In genomic region chr6:4003445-4003844, GRCm38 (mm10) we compare ENCODE assay signal across 9 mouse cellular contexts. TPM values are rescaled to one million over a fixed set of nuclear protein-coding genes. Genes with fewer than 3 reads are reported as not detected.
DNase-seq lines count a peak whose midpoint lies in the region; ATAC-seq and TF ChIP-seq lines count a peak whose summit lies in the region.
"Had no signal": no experiment of that assay in that cellular context is flagged by ENCODE, and none has a peak within 500 bp of the region (broad histone marks: within the 10 kb centered on the region; RNA-seq: fewer than 3 reads in every experiment).

No protein-coding gene starts in this region.

- no peak overlapping the region for H3K9ac ChIP-seq in hindbrain, embryonic 16.5 days (ENCODE audit: low read depth, low read length)

- TF ChIP-seq POLR2A in kidney, adult 2 months (IDR thresholded peaks at IDR 0.05; ENCODE audit: low read depth, low read length), result no peak

- H3K9me3 ChIP-seq in hindbrain, embryonic 16.5 days (ENCODE audit: control insufficient read depth, low read length), result no peaks in the 10 kb centered on the region
- no peaks in the 10 kb centered on the region for H3K9me3 ChIP-seq in megakaryocyte, embryonic 14.5 days

- H3K27ac ChIP-seq in kidney, adult 2 months (ENCODE audit: insufficient read depth, low read depth, low read length), result peak overlapping the region; percentile 99
- H3K27ac ChIP-seq in hindbrain, embryonic 16.5 days (ENCODE audit: low read depth, low read length), result no peak overlapping the region

- peak overlapping the region; percentile 93; the same call in 1 of the 2 replicates for H3K4me3 ChIP-seq in kidney, adult 2 months (ENCODE audit: insufficient read depth, low read depth, low read length)
- H3K4me3 ChIP-seq in hindbrain, embryonic 16.5 days (ENCODE audit: low read length), result no peak overlapping the region
- H3K4me3 ChIP-seq in megakaryocyte, embryonic 14.5 days (replicated peaks), result peak overlapping the region; percentile 94

- H3K27me3 ChIP-seq in kidney, adult 2 months (replicated peaks; ENCODE audit: control insufficient read depth, insufficient read depth, low read length), result no peaks in the 10 kb centered on the region
- no peaks in the 10 kb centered on the region; the same call in 1 of the 2 replicates for H3K27me3 ChIP-seq in hindbrain, embryonic 16.5 days (replicated peaks; ENCODE audit: control insufficient read depth, insufficient read depth, low read length)
- H3K27me3 ChIP-seq in megakaryocyte, embryonic 14.5 days (replicated peaks), result no peaks in the 10 kb centered on the region

- H3K4me1 ChIP-seq in kidney, adult 2 months (ENCODE audit: control insufficient read depth, insufficient read depth, low read length), result peaks cover 2% of the 10 kb centered on the region; the same call in 1 of the 2 replicates
- no peaks in the 10 kb centered on the region for H3K4me1 ChIP-seq in hindbrain, embryonic 16.5 days (ENCODE audit: control insufficient read depth, insufficient read depth, low read depth, low read length)
- peaks cover 47% of the 10 kb centered on the region for H3K4me1 ChIP-seq in megakaryocyte, embryonic 14.5 days

- ATAC-seq in hindbrain, embryonic 16.5 days, result no peak

- WGBS in kidney, adult 2 months, result 35% methylated on average over 4 of the region's 4 CpGs
- 53% methylated on average over 4 of the region's 4 CpGs for WGBS in hindbrain, embryonic 16.5 days

- peak overlapping the region; percentile 55; the same call in 1 of the 2 replicates for H3K4me2 ChIP-seq in hindbrain, embryonic 16.5 days (ENCODE audit: low read length)

- no peaks in the 10 kb centered on the region for H3K36me3 ChIP-seq in kidney, adult 2 months (ENCODE audit: control insufficient read depth, insufficient read depth, low read length)
- no peaks in the 10 kb centered on the region for H3K36me3 ChIP-seq in hindbrain, embryonic 16.5 days (ENCODE audit: control insufficient read depth, insufficient read depth, low read length)
- peaks cover 22% of the 10 kb centered on the region for H3K36me3 ChIP-seq in megakaryocyte, embryonic 14.5 days (replicated peaks; ENCODE audit: low read length)

- TF ChIP-seq CTCF in kidney, adult 2 months (conservative IDR thresholded peaks at IDR 0.05; ENCODE audit: insufficient read depth, insufficient read length, low read depth, low read length), result no peak

- DNase-seq in kidney, adult 2 months, result no peak
- no peak for DNase-seq in kidney, postnatal 10 days
- DNase-seq in embryo, embryonic 9.5 days (ENCODE audit: extremely low spot score), result peak; percentile 6
- no peak for DNase-seq in cerebellum, postnatal 4 days (ENCODE audit: low spot score in 2 of 2)
- DNase-seq in left cerebral cortex, adult 8-10 months (ENCODE audit: low spot score in 2 of 2), result no peak
- DNase-seq in adrenal gland, postnatal 4 days (ENCODE audit: low spot score in 2 of 2), result no peak

RNA-seq across cellular contexts. Expression of gene Gng11, which starts 0.3 kb away (rescaled TPM):
- 7.2 and 10.5 TPM in 2 replicates for polyA plus RNA-seq in kidney, adult 2 months (2012; rRNA removed)
- polyA plus RNA-seq in hindbrain, embryonic 16.5 days (2015; fragmentation: Nextera tagmentation; extraction: Ambion mirVana), result 26.4 and 27.8 TPM in 2 replicates
- 70.9 and 78.6 TPM in 2 replicates for polyA plus RNA-seq in megakaryocyte, embryonic 14.5 days (2012; ENCODE audit: insufficient read depth, low replicate concordance)
- total RNA-seq in left cerebral cortex, adult 8-10 months (2022), result 10 to 100 TPM; 11.1 to 16.1 (median 13.0) TPM
- total RNA-seq in adrenal gland, postnatal 4 days (2021), result 10 to 100 TPM; 52.0 to 55.3 TPM

RNA-seq across cellular contexts. Expression of gene Gngt1, which starts 9.9 kb away (rescaled TPM):
- not detected in 2 replicates for polyA plus RNA-seq in kidney, adult 2 months (2012; rRNA removed)
- not detected in 2 replicates for polyA plus RNA-seq in hindbrain, embryonic 16.5 days (2015; fragmentation: Nextera tagmentation; extraction: Ambion mirVana)
- 0.06 TPM in 1 of 2 replicates, not detected in the other for polyA plus RNA-seq in megakaryocyte, embryonic 14.5 days (2012; ENCODE audit: insufficient read depth, low replicate concordance)
- total RNA-seq in left cerebral cortex, adult 8-10 months (2022), result not detected
- total RNA-seq in adrenal gland, postnatal 4 days (2021), result not detected
- polyA plus RNA-seq: large intestine, adult 2 months had no signal

RNA-seq across cellular contexts. Expression of gene Tfpi2, which starts 14.7 kb away (rescaled TPM):
- polyA plus RNA-seq in kidney, adult 2 months (2012; rRNA removed), result 30.0 and 37.3 TPM in 2 replicates
- polyA plus RNA-seq in hindbrain, embryonic 16.5 days (2015; fragmentation: Nextera tagmentation; extraction: Ambion mirVana), result 0.49 and 1.1 TPM in 2 replicates
- polyA plus RNA-seq in megakaryocyte, embryonic 14.5 days (2012; ENCODE audit: insufficient read depth, low replicate concordance), result not detected in 2 replicates
- total RNA-seq in left cerebral cortex, adult 8-10 months (2022), result under 1 TPM in 1 of 4 experiments, not detected in 3; 0.33 TPM
- total RNA-seq in adrenal gland, postnatal 4 days (2021), result 1 to 10 TPM; 3.3 to 5.6 TPM

Comparison
In these comparisons a context has a peak if more than half of its experiments do, and no peak if none do; other contexts are left out.
1. RNA of gene Tfpi2, which starts 14.7 kb away (polyA plus RNA-seq): 30.0 to 37.3 TPM in kidney, adult 2 months; 0.49 to 1.1 TPM in hindbrain, embryonic 16.5 days and not detected in megakaryocyte, embryonic 14.5 days; every median in the first group is over 10 times any median in the second.